Mouse (Mus musculus) heart, adult 2 months (tissue): ENCODE measurements at regions not wholly inside any gene's neighbourhood (a gene's known extent, or its start where the extent isn't known, plus 50 kb on each side); places are given as distances from the start of the nearest gene placed in this dataset.

Experiments used
- CTCF ChIP-seq: fragments of 200-600 bp; IDR thresholded peaks from 2 replicates; pipeline ENCODE4 v1.8.1; 2022; ENCODE audit warnings: antibody characterized with exemption, mild to moderate bottlenecking, moderate library complexity
- EP300 ChIP-seq: fragments of 200-500 bp; IDR thresholded peaks from 2 replicates; pipeline ENCODE4 v1.6.1; 2011; ENCODE audit warnings: low read depth, low read length, control low read depth; ENCODE audit not compliant: insufficient read depth

GRCm38 (mm10) chrX:159066212-159066611 is 143.9 kb upstream of the Rps6ka3 start:
- no peak for TF ChIP-seq CTCF
- no peak for TF ChIP-seq EP300
